Mouse (Mus musculus) forelimb bud, embryonic 11.5 days (tissue): ENCODE measurements around the gene Enah.

Experiments used
- DNase-seq: peaks from one replicate; pipeline ENCODE4 v3.0.0-alpha.2; 2012; ENCODE audit warnings: low read depth, low spot score

Gene Enah

DNA sequence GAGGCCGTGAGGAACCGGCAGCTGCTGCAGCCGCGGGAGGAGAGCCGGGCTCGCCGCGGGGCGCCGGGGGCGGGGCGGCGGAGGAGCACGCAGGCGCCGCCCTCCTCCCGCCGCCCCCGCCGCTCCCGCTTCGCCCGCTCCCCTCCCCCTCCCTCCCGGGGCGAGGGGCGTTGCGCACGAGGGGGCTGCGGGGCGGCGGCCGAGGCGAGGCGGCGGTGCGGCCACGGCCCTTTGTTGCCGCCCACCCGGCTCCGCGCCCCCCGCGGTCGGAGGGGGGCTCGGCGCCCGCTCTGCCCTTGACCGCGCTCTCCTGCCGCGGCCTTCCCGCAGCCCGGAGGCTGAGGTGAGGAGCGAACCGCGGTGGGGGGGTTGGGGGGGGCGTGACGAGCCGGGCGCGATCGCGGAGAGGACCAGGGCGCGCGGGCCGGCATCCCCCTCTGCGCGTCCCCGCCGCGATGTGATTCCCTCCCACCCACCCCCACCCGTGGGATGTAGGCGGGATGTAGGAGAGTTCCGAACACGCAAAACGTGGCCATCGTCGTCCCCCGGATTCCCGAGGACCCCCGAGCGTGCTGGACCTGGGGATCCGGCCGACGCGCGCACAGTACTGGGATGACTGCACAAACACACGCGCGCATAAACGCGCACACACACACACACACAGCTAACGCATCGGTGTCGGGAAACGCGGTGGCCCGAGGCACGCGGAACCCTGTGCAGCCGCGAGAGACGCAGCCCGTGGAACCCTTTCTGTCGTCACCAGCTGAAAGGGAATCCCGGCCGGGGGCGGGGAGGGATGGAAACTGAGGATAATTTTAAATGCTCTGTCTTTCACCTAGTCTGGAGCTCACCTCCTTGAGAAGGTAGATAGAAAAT, at the start of gene Enah:
Gene Enah (minus strand): TSS at position 65 of the 876 bp plus-strand sequence.
- peak; percentile 52 for DNase-seq

DNA sequence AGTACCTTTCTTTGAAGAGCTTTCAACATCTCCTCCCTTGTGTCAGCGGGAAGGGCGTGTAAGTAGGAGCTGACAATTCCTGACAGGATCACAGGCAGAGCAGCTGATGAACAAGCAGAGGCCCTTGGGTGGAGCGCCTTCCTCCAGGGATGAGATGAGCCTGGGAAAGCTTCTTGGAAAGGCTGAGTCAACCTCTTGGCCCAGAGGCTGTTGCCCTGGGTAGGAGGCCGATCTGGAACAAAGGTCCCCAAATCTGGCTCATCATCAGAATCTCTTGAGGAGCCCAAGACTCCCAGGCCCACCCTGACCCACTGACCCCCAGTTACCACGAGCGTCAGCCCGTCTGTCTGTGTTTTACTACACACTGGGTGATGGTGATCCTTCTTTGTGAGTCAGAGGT, 48.3 kb upstream of the Enah start:
- DNase-seq: no peak

DNA sequence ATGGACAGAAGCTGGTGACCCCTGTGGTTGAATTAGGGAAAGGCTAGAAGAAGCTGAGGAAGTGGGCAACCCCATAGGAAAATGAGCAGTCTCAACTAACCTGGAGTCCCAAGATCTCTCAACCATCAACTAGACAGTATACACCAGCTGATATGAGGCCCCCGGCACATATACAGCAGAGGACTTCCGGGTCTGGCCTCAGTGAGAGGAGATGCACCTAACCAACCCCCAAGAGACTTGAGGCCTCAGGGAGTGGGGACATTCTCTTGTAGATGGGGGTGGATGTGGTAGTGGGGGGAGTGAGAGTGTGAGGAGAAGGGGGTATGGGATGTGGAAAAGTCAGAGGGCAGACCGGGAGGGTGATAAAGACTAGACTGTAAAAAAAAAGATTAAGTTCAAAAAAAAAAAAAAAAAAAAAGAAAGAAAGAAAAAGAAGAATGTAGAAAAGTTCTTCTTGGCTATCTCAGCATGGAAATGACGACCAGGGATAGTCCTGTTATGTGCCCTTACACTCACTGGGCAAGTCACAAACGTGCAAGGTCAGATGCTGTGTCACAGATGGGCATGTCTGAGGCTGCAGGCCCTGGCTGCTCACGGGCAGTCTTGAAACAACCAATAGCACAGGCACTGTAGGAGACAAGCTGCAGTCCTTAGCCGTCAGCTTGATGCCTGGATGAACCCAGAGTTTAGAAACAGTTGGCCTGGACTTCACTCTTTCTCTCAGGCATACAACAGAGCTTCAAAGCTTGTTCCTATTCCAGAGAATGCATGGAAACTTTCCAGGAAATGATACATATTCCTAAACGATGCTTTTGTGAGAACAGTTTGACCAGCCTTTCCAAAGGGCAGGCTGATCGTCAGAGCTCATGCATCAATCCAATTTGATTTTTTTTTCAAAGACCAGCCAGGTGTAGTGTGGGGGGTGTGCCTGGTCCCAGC, 47.0 kb upstream of the Enah start:
- DNase-seq: no peak

DNA sequence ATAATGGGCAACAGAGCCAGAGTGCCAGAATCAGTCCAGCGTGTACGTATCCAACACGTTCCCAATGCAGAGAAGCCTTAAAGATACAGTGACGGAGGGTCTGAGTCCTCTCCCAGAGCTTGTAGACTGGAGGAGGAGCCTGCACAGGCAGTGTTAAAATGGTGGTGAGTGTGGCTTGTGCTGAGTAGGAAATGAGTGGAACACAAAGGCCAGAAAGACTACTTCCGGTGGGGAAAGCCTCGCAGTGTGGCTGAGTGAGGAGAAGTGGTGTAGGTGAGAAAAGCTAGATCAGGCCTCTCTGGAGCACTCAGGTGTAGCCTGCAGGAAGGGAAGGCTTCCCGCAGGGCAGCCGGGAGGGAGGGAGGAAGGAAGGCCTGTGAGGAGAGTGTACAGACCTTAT, 43.9 kb upstream of the Enah start:
- no peak for DNase-seq

- no peak for DNase-seq
Observed at GRCm38 (mm10) chr1:182062801-182063200, 43.0 kb upstream of the Enah start.

GRCm38 (mm10) chr1:182061203-182061602, 41.4 kb upstream of the Enah start:
- no peak for DNase-seq

GRCm38 (mm10) chr1:182059806-182060205, 40.0 kb upstream of the Enah start:
- no peak for DNase-seq

- no peak for DNase-seq
Observed at GRCm38 (mm10) chr1:182057998-182058397, 38.2 kb upstream of the Enah start.

- no peak for DNase-seq
Observed at GRCm38 (mm10) chr1:182055122-182055521, 35.3 kb upstream of the Enah start.

GRCm38 (mm10) chr1:182054651-182055050, 34.9 kb upstream of the Enah start:
- DNase-seq: no peak

GRCm38 (mm10) chr1:182052973-182053372, 33.2 kb upstream of the Enah start:
- DNase-seq: peak; percentile 35

DNA sequence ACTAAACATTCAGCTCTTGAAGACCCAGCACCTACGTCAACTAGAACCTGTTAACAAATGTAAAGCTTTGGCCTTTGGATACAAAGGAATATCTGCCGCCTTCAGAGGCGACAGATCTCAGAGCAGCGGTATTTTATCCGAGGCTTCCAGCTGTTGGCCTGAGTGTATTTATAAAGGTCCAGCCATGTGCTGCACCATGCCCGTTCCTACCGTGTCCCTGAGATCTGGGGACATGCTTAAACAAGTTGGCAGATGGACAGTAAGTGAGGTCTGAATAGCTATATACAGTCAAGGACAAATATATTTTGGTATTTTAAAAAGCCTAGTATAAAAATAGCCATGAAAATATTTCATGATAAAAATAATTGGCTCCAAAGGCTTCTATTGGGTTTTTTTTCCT, 32.6 kb upstream of the Enah start:
- no peak for DNase-seq

- no peak for DNase-seq
Observed at GRCm38 (mm10) chr1:182049813-182050212, 30.0 kb upstream of the Enah start.

DNA sequence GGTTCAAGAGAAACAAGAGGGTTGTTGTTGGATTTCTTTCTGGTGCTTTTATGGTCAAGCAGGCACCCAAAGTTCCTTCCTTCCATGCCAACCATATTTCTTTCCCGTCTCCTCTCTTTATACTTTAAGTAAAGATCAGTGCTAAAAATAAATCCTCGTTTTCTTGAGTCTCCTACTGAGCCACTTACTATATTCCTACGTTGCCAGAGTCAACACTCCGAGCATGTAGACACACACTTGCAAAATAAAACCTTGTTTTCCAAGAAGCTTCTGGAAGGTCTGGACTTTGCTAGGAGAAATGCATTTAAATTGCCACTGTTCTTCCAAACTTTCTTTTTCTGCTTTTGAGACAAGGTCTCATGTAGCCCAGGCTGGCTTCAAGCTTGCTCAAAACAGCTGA, 28.3 kb upstream of the Enah start:
- DNase-seq: no peak

DNA sequence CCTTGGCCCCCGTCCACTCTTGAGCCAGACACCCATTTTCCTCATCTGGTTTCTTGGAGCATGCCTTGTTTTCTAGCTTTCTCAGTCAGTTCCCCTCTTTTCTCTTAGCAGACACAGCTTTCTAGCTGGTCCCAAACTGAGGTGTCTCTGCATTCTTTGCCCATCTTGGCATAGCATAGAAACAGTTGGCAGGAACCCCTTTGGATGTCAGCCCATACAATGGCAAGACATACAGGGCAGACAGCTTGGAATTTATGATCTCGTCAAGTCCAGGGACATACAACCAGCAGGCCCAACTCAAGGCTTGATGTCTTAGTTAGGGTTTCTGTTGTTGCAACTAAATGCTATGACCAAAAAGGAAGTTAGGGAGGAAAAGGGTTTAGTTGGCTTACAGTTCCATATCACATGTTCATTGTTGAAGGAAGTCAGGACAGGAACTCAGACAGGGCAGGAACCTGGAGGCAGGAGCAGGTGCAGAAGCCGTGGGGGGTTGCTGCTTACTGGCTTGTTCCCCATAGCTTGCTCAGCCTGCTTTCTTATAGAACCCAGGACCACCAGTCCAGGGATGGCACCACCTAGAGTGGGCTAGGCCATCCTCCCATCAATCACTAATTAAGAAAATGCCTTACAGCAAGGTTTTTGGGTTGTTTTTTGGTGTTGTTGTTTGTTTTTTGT, 27.4 kb upstream of the Enah start:
- no peak for DNase-seq

GRCm38 (mm10) chr1:182045208-182045607, 25.4 kb upstream of the Enah start:
- DNase-seq: no peak

- no peak for DNase-seq
Observed at GRCm38 (mm10) chr1:182040538-182040937, 20.7 kb upstream of the Enah start.

GRCm38 (mm10) chr1:182031757-182032156, 12.0 kb upstream of the Enah start:
- DNase-seq: no peak

DNA sequence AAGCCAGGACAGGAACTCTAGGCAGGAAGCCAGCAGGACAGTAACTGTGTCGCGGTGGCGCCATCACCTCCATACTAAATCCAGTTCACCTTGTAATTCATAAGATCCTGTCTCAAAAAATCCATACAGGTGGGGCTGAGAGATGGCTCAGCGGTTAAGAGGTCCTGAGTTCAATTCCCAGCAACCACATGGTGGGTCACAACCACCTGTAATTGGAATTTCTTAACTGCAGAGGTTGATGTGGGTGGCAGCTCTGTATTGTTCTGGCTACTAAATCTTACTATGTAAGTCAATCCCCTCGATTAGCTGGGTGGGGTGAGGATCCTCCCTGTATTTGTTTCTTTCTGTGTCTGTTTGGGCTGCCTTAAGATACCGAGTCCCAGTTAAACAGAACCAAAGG, 11.3 kb upstream of the Enah start:
- DNase-seq: no peak

- DNase-seq: no peak
Observed at GRCm38 (mm10) chr1:182029989-182030649, 10.3 kb upstream of the Enah start.
